Mouse (Mus musculus) neural tube, embryonic 15.5 days (tissue): ENCODE measurements around the gene Ppp2r5c. TPM values are rescaled to one million over a fixed set of nuclear protein-coding genes. Genes with fewer than 3 reads are reported as not detected.

Source experiments
- ATAC-seq: fragments of 200-750 bp; cut with Nextera tagmentation; 2 replicates; pipeline ENCODE4 v1.8.0; 2017; ENCODE audit warnings: mild to moderate bottlenecking, moderate TSS enrichment, moderate library complexity; ENCODE audit not compliant: low FRiP score
- H3K27ac ChIP-seq: fragments of 300-500 bp; sonication (generic); replicated peaks from 2 replicates; pipeline ENCODE4 v1.5.1; 2015; ENCODE audit warnings: mild to moderate bottlenecking, inconsistent platforms
- H3K27me3 ChIP-seq: fragments of 300-500 bp; sonication (generic); replicated peaks from 2 replicates; pipeline ENCODE4 v1.6.1; 2015; ENCODE audit warnings: inconsistent platforms
- H3K36me3 ChIP-seq: fragments of 300-500 bp; sonication (generic); 2 replicates; pipeline ENCODE4 v1.6.1; 2015; ENCODE audit warnings: inconsistent platforms
- H3K4me1 ChIP-seq: fragments of 300-500 bp; sonication (generic); 2 replicates; pipeline ENCODE4 v1.6.1; 2015; ENCODE audit warnings: inconsistent platforms
- H3K4me2 ChIP-seq: fragments of 300-500 bp; sonication (generic); 2 replicates; pipeline ENCODE4 v1.6.1; 2015; ENCODE audit warnings: inconsistent platforms, mild to moderate bottlenecking, moderate library complexity
- H3K4me3 ChIP-seq: fragments of 300-500 bp; sonication (generic); replicated peaks from 2 replicates; pipeline ENCODE4 v1.5.1; 2015; ENCODE audit warnings: mild to moderate bottlenecking, inconsistent platforms
- H3K9ac ChIP-seq: fragments of 300-500 bp; sonication (generic); replicated peaks from 2 replicates; pipeline ENCODE4 v1.6.1; 2015; ENCODE audit warnings: mild to moderate bottlenecking, inconsistent platforms
- H3K9me3 ChIP-seq: fragments of 300-500 bp; sonication (generic); replicated peaks from 2 replicates; pipeline ENCODE4 v1.6.1; 2016; ENCODE audit warnings: inconsistent platforms
- WGBS: fragments of 180-500 bp; shearing (Covaris S2); methylation state at CpG from one replicate; pipeline ENCODE4 v1.1.7; 2015; ENCODE audit warnings: mixed read lengths; 5-methylcytosine and 5-hydroxymethylcytosine counted together
- polyA plus RNA-seq: library from polyadenylated mRNA; unstranded; fragments of >200 nt; fragmentation: Nextera tagmentation; extraction: Ambion mirVana; gene quantifications from 2 replicates; pipeline ENCODE4 v1.2.1, GENCODE M21; 2015

Ppp2r5c gene
- polyA plus RNA-seq, 1 experiment from 2014 or later, result 149 TPM

DNA sequence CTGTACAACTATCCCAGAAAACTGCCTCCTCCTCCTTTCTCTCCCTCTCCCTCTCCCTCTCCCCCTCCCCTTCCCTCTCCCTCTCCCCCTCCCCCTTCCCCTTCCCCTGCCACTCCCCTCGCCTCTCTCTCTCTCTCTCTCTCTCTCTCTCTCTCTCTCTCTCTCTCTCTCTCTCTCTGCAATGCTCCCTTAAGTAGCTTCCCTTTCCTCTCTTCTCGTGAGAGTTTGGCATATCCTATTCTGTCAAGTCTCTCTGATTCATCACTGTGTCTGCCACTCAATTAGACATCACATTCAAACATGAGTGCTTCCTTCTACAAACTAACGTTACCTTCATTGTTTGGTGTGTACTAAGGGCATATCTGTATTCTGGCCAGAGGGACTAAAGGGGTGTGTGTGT is 25.6 kb upstream of the Ppp2r5c start:
- Histone ChIP-seq H3K4me3 (no peak overlapping the region), H3K27me3 (peaks cover 4% of the 10 kb centered on the region; the same call in 1 of the 2 replicates), H3K9ac (no peak overlapping the region), H3K4me2 (no peak overlapping the region), H3K4me1 (peaks cover 4% of the 10 kb centered on the region; the same call in 1 of the 2 replicates), H3K27ac (no peak overlapping the region), H3K9me3 (no peaks in the 10 kb centered on the region), H3K36me3 (no peaks in the 10 kb centered on the region)
- 70% methylated on average over 2 of the region's 3 CpGs for WGBS
- ATAC-seq, result no peak

DNA sequence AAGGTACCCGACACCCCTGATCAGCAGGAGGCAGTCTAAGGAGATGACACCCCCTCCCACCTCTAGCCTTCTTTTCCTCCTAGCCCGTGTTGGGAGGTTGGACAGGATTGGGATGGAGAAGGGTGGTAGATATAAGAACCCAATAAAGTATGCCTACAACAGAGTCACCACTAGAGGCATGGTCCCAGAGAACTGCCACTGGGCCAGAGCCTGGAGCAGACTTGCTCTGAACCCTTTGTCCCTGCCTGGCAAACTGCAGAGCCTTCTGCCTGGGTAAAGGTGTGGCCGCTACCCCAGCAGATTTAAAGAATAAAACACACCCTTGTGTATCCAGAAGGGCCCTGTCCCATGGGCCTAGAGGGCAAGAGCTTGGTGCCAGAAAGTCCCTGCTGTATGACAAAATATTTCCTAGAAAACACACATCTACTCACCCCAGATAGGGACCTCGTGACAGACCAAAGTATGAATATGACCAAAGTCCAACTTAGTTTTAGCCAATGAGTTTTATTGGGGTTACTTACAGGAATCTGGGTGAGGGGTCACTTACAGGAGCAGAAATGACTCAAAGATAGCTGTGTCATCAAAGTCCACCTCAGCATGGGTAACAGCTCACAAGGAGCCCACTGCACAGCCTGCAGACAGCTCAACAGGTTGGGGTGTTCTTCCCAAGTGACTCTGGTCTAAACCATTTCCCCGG is 22.8 kb upstream of the Ppp2r5c start:
- H3K9ac ChIP-seq, result no peak overlapping the region
- H3K4me3 ChIP-seq, result no peak overlapping the region
- 89% methylated on average over 5 of the region's 5 CpGs for WGBS
- no peak overlapping the region for H3K27ac ChIP-seq
- no peak for ATAC-seq
- H3K36me3 ChIP-seq, result no peaks in the 10 kb centered on the region
- no peaks in the 10 kb centered on the region for H3K9me3 ChIP-seq
- H3K4me1 ChIP-seq, result no peaks in the 10 kb centered on the region
- no peak overlapping the region for H3K4me2 ChIP-seq
- H3K27me3 ChIP-seq, result no peaks in the 10 kb centered on the region

DNA sequence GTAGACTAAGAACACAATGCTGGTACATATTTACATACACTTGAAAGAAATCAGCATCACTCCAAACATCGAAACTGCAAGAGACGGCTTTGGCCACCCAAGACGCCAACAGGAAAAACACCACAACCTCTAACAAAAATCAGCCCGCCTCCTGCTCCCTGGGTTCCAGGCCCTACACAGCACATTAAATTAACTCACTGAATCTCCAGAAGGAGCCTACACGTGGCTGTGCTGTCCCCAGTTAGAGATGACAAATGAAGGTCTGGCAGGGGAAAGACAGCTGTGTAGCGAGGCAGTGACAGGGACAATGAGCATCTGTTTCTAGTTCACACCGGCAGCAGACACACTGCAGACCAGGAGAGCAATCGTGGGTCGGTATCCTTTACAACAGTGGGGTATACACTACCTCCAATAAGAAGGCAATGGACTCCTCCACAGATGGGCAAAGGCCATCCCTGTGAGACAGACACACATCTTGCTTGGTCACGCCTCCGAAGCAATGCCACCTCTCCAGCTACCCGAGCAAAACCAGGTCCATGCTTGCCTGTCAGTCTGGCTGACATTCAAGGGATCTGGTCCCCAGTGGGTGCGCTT is 20.4 kb upstream of the Ppp2r5c start:
- Histone ChIP-seq H3K4me2 (no peak overlapping the region), H3K27me3 (no peaks in the 10 kb centered on the region), H3K9ac (no peak overlapping the region), H3K9me3 (no peaks in the 10 kb centered on the region), H3K27ac (no peak overlapping the region), H3K4me3 (no peak overlapping the region), H3K36me3 (no peaks in the 10 kb centered on the region), H3K4me1 (no peaks in the 10 kb centered on the region)
- WGBS, result 71% methylated on average over 13 of the region's 13 CpGs
- no peak for ATAC-seq

DNA sequence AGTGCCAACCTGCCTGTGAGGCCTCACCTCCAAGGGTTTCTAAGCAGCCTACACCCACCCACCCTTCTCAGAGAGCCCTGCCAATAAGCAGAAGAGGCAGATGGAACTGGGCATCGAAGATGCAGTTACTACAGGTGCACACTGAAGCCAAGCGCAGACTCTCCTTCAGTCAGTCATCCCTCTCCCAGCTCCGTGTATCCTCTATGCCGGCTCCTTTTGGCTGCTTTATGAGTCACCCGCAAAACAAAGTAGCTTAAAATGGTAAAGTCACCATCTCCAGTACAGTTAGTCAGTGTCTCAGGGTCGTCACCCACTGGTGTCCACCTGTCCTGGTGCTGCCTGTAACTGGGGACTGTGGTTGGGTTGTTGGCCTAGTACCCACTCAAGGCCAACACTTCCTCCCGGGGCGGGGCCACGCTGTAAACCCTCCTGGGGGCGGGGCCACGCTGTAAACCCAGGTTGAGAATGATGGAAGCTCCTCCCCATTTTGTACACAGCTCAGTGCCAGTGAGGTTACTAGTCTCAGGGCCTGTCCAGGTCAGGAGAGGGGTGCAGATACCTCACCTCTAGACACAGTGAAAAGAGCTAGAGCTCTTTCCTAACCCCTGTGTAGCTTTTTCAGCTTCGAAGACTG is 17.5 kb upstream of the Ppp2r5c start:
- no peak for ATAC-seq
- no peaks in the 10 kb centered on the region for H3K9me3 ChIP-seq
- no peak overlapping the region for H3K4me2 ChIP-seq
- no peaks in the 10 kb centered on the region for H3K36me3 ChIP-seq
- WGBS, result 70% methylated on average over 12 of the region's 12 CpGs
- H3K9ac ChIP-seq, result no peak overlapping the region
- H3K27me3 ChIP-seq, result no peaks in the 10 kb centered on the region
- no peaks in the 10 kb centered on the region for H3K4me1 ChIP-seq
- no peak overlapping the region for H3K4me3 ChIP-seq
- H3K27ac ChIP-seq, result no peak overlapping the region

DNA sequence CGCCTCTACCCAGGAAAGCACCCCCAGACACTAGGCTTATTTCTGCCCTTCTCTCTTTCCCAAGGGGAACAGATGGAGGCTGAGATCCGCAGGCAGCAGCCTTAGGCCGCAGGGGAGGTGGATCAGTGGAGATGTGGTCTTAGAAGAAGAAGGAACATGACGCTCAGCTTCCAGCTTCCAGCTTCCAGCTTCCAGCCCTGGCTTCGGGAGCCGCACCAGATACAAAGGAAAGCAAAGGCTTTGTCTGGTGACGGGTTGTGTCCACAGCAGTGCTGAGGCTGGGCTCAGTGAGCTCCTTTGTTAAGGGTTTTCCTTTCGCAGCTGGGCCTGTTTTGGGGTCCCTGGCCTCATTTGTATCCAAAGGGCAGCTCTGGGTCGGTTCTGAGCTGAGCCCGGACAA is 16.9 kb upstream of the Ppp2r5c start:
- Histone ChIP-seq H3K4me2 (no peak overlapping the region), H3K27me3 (no peaks in the 10 kb centered on the region), H3K9ac (no peak overlapping the region), H3K36me3 (no peaks in the 10 kb centered on the region), H3K27ac (no peak overlapping the region), H3K4me3 (no peak overlapping the region), H3K9me3 (no peaks in the 10 kb centered on the region), H3K4me1 (no peaks in the 10 kb centered on the region)
- 66% methylated on average over 10 of the region's 10 CpGs for WGBS
- no peak for ATAC-seq

DNA sequence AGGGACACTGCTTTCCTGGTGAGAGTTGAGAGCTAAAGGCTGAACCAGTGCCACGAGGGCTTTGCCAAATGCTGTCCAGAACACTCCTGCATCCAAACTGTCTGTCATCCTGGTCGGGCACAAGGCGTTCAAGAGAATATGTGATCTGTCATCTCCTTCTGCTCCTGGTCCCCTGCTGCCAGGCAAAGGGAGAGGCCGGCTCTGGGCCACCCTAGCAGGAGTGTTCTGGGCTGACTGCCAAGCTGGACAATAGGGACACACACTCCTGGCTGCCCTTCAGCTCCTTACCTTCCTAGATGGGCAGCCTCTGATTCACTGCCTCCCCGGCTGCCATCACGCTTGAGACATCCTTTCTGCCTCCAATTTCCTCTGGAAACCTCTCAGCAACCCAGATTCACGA is 15.1 kb upstream of the Ppp2r5c start:
- no peaks in the 10 kb centered on the region for H3K27me3 ChIP-seq
- WGBS, result 48% methylated on average over 7 of the region's 7 CpGs
- H3K4me3 ChIP-seq, result no peak overlapping the region
- H3K36me3 ChIP-seq, result no peaks in the 10 kb centered on the region
- no peak for ATAC-seq
- H3K4me2 ChIP-seq, result no peak overlapping the region
- no peaks in the 10 kb centered on the region for H3K4me1 ChIP-seq
- H3K27ac ChIP-seq, result no peak overlapping the region
- no peak overlapping the region for H3K9ac ChIP-seq
- no peaks in the 10 kb centered on the region for H3K9me3 ChIP-seq

DNA sequence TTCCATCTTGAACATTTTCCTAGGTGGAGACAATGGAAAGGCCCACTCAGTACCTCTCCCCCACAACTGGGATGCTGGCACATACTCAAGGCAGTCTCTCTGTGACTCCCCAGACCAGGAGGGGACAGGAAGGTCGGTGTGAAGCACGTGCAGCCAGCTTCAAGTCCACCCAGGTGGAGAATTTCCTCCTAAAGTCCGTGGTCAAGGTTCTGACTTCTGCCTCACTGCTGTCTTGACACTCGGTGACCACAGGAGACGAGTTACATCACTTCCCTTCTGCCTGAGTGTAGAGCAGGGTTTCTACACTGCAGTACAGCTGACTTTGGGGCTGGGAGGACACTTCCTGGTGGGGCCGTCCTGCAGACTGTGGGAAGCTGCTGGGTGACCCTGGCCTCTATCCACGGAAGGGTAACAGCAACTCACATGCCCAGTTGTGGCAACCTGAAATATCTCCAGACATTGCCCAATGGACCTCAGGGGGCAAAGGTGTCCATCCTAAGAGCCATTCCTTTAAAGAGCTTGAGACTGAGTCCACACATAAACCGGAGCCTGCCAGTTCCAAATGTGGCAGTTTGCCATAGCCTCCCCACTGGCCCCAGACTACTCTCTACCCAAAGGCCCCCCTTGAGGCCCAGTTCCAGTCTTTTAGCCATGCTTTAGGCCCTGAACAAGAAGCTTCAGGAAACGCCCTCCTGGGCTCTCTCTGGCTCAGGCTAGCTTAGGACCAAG is 10.1 kb upstream of the Ppp2r5c start:
- Histone ChIP-seq H3K36me3 (no peaks in the 10 kb centered on the region), H3K27me3 (no peaks in the 10 kb centered on the region), H3K9ac (no peak overlapping the region), H3K4me2 (no peak overlapping the region), H3K4me1 (no peaks in the 10 kb centered on the region), H3K27ac (no peak overlapping the region), H3K4me3 (no peak overlapping the region), H3K9me3 (no peaks in the 10 kb centered on the region)
- 66% methylated on average over 9 of the region's 9 CpGs for WGBS
- no peak for ATAC-seq

DNA sequence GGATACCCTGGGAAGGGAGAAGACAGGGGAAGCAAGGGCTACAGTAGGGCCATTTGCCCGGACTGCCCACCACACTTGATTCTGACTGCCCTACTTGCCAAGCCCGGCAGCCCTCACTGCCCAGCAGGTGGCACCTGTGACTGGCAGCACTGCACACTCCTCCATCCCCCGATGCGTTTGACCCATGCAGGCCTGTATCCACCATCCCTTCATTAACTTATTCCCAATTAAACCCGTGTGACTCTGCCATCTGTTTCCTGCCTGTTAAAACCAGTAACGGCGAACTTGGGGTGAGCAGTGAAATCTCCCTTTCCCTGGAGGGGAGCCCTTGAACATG is 9.6 kb upstream of the Ppp2r5c start:
- Histone ChIP-seq H3K4me3 (no peak overlapping the region), H3K9ac (no peak overlapping the region), H3K27me3 (no peaks in the 10 kb centered on the region), H3K36me3 (no peaks in the 10 kb centered on the region), H3K27ac (no peak overlapping the region), H3K4me1 (no peaks in the 10 kb centered on the region), H3K4me2 (no peak overlapping the region), H3K9me3 (no peaks in the 10 kb centered on the region)
- no peak for ATAC-seq
- 49% methylated on average over 7 of the region's 7 CpGs for WGBS

DNA sequence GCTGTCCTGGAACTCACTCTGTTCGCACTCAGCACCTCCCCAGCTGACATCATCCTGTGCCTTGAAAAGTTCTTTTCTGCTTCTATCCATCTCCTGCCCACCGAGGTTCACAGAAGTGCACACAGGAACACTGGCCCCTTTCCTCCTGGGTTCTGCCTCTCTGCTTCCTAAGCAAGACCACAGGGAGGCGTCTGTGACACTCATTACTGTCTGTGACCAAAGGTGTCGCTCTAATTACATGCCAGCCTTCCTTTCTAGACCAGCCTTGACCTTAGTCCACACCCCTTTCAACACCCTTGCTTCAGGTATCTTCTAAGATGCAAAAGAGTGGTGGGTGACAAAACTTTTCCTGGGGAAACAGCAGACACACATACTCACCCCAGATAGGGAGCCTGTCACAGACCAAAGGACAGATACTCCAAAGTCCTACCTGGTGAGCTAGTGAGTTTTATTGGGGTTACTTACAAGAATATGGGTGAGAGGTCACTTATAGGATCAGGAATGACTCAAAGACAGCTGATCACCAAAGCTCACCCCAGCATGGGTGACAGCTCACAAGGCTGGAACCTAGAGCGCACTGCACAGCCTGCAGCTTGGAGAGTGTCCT is 8.4 kb upstream of the Ppp2r5c start:
- no peaks in the 10 kb centered on the region for H3K4me1 ChIP-seq
- WGBS, result 41% methylated on average over 5 of the region's 5 CpGs
- no peaks in the 10 kb centered on the region for H3K27me3 ChIP-seq
- ATAC-seq, result no peak
- H3K27ac ChIP-seq, result no peak overlapping the region
- H3K9me3 ChIP-seq, result no peaks in the 10 kb centered on the region
- H3K9ac ChIP-seq, result no peak overlapping the region
- H3K4me2 ChIP-seq, result no peak overlapping the region
- H3K4me3 ChIP-seq, result no peak overlapping the region
- no peaks in the 10 kb centered on the region for H3K36me3 ChIP-seq

DNA sequence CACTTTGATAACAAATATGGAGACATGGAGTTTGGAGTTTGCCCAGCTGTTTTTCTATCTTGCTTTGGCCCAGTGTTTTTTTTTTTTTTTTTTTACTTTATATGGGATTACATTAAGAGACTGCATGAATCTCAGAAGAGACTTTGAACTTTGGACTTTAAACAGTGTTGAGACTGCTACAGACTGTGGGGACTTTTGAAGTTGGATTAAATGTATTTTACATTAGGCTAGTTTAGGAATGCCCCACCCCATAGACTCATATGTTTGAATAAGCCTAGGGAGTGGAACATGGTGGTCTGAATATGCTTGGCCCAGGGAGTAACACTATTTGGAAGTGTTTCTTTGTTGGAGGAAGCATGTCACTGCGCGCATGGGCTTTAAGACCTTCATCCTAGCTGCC is 4.7 kb upstream of the Ppp2r5c start:
- Histone ChIP-seq H3K4me2 (no peak overlapping the region), H3K27me3 (peaks cover 5% of the 10 kb centered on the region), H3K9ac (no peak overlapping the region), H3K4me3 (no peak overlapping the region), H3K9me3 (no peaks in the 10 kb centered on the region), H3K4me1 (peaks cover 7% of the 10 kb centered on the region), H3K36me3 (no peaks in the 10 kb centered on the region), H3K27ac (no peak overlapping the region)
- 95% methylated on average over 2 of the region's 2 CpGs for WGBS
- no peak for ATAC-seq

DNA sequence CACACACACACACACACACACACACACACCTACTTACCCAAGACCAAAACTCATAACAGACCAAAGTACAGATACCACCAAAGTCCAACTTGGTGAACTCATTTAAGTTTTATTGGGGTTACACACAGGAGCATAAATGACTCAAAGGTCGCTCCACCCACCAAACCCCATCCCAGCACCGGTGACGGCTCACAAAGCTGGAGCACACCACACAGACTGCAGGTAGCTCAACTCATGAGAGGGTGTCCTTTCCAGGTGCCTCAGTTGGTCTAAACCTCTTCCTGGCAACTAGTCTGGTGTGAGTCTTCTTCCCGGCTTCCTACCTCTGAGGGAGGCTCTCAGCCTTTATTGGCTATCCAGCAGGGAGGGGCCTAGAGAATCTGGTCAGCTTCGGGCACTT is 2.4 kb upstream of the Ppp2r5c start:
- H3K4me1 ChIP-seq, result peaks cover 22% of the 10 kb centered on the region
- peaks cover 5% of the 10 kb centered on the region for H3K27me3 ChIP-seq
- ATAC-seq, result no peak
- no peaks in the 10 kb centered on the region for H3K36me3 ChIP-seq
- no peak overlapping the region for H3K4me3 ChIP-seq
- H3K27ac ChIP-seq, result no peak overlapping the region
- WGBS, result 64% methylated on average over 5 of the region's 5 CpGs
- H3K4me2 ChIP-seq, result no peak overlapping the region
- no peak overlapping the region for H3K9ac ChIP-seq
- H3K9me3 ChIP-seq, result no peaks in the 10 kb centered on the region
